Mouse (Mus musculus) limb, embryonic 14.5 days (tissue): ENCODE measurements around the gene Wdr48. TPM values are rescaled to one million over a fixed set of nuclear protein-coding genes. Genes with fewer than 3 reads are reported as not detected.

ENCODE experiments used
- ATAC-seq: fragments of 200-750 bp; cut with Nextera tagmentation; 2 replicates; pipeline ENCODE4 v1.8.0; 2017; ENCODE audit warnings: low read depth, moderate number of reproducible peaks, moderate TSS enrichment; ENCODE audit not compliant: low FRiP score
- DNase-seq: peaks from one replicate; pipeline ENCODE4 v3.0.0-alpha.2; 2015; ENCODE audit warnings: low spot score
- H3K27ac ChIP-seq: fragments of 300-500 bp; sonication (generic); replicated peaks from 2 replicates; pipeline ENCODE4 v1.5.1; 2014; ENCODE audit warnings: low read depth, mild to moderate bottlenecking, low read length, moderate library complexity, mixed read lengths
- H3K27me3 ChIP-seq: fragments of 300-500 bp; sonication (generic); 2 replicates; pipeline ENCODE4 v1.6.1; 2014; ENCODE audit warnings: low read length, mixed read lengths; ENCODE audit not compliant: control insufficient read depth, insufficient read depth
- H3K36me3 ChIP-seq: fragments of 300-500 bp; sonication (generic); 2 replicates; pipeline ENCODE4 v1.6.1; 2014; ENCODE audit warnings: mild to moderate bottlenecking, low read length, moderate library complexity, mixed read lengths; ENCODE audit not compliant: control insufficient read depth, insufficient read depth
- H3K4me1 ChIP-seq: fragments of 300-500 bp; sonication (generic); 2 replicates; pipeline ENCODE4 v1.6.1; 2014; ENCODE audit warnings: antibody characterized with exemption, low read length, mixed read lengths; ENCODE audit not compliant: control insufficient read depth, insufficient read depth
- H3K4me2 ChIP-seq: fragments of 300-500 bp; sonication (generic); replicated peaks from 2 replicates; pipeline ENCODE4 v1.6.1; 2014; ENCODE audit warnings: low read depth, mild to moderate bottlenecking, low read length, moderate library complexity; ENCODE audit not compliant: severe bottlenecking
- H3K4me3 ChIP-seq: fragments of 300-500 bp; sonication (generic); replicated peaks from 2 replicates; pipeline ENCODE4 v1.5.1; 2014; ENCODE audit warnings: low read length
- H3K9ac ChIP-seq: fragments of 300-500 bp; sonication (generic); 2 replicates; pipeline ENCODE4 v1.6.1; 2014; ENCODE audit warnings: mild to moderate bottlenecking, low read depth, low read length, moderate library complexity; ENCODE audit not compliant: severe bottlenecking
- H3K9me3 ChIP-seq: fragments of 300-500 bp; sonication (generic); 2 replicates; pipeline ENCODE4 v1.6.1; 2016; ENCODE audit warnings: low read length; ENCODE audit not compliant: control insufficient read depth
- POLR2A ChIP-seq: fragments of 200-500 bp; IDR thresholded peaks from 2 replicates; pipeline ENCODE4 v1.8.0; 2012; ENCODE audit warnings: inconsistent platforms, mild to moderate bottlenecking, moderate library complexity, borderline replicate concordance; ENCODE audit not compliant: insufficient read depth, insufficient read length; ENCODE audit errors: extremely low read depth
- WGBS: fragments of 180-500 bp; shearing (Covaris S2); extraction: QIAGEN DNeasy Blood & Tissue Kit; methylation state at CpG from one replicate; pipeline ENCODE4 v1.1.7; 2014; 5-methylcytosine and 5-hydroxymethylcytosine counted together
- polyA plus RNA-seq, 2 experiments: library from polyadenylated mRNA; depleted of rRNA in 1 of 2; stranded (reverse) in 1 of 2; unstranded in 1 of 2; fragments of >200 nt; fragmentation: Nextera tagmentation in 1 of 2; extraction: Ambion mirVana in 1 of 2; gene quantifications; 2 replicates each; pipeline versions ENCODE4 v1.2.1 to v1.2.3; 2012 to 2014

Wdr48 gene
- polyA plus RNA-seq, 2 experiments: 50.5 to 62.9 TPM

- H3K36me3 ChIP-seq: peaks cover 95% of the 10 kb centered on the region
- ATAC-seq: no peak
- WGBS: 91% methylated on average over 3 of the region's 3 CpGs
These were observed 14.0 kb downstream of the Wdr48 start for GRCm38 (mm10) chr9:119908708-119909107.

GRCm38 (mm10) chr9:119909931-119910330 lies 15.3 kb downstream of the Wdr48 start:
- no peak for ATAC-seq
- DNase-seq: no peak
- no peak for TF ChIP-seq POLR2A
- H3K9ac ChIP-seq: no peak overlapping the region
- no peak overlapping the region for H3K4me2 ChIP-seq
- H3K4me1 ChIP-seq: no peaks in the 10 kb centered on the region
- 97% methylated on average over 3 of the region's 3 CpGs for WGBS
- no peaks in the 10 kb centered on the region for H3K27me3 ChIP-seq
- H3K27ac ChIP-seq: no peak overlapping the region
- peaks cover 95% of the 10 kb centered on the region for H3K36me3 ChIP-seq
- H3K9me3 ChIP-seq: no peaks in the 10 kb centered on the region
- H3K4me3 ChIP-seq: no peak overlapping the region

More at GRCm38 (mm10) chr9:119908708-119909107, 14.0 kb downstream of the Wdr48 start:
- TF ChIP-seq POLR2A: no peak
- no peak overlapping the region for H3K27ac ChIP-seq
- no peaks in the 10 kb centered on the region for H3K9me3 ChIP-seq
- no peaks in the 10 kb centered on the region for H3K4me1 ChIP-seq
- no peak overlapping the region for H3K4me3 ChIP-seq
- DNase-seq: no peak
- no peak overlapping the region for H3K4me2 ChIP-seq
- H3K9ac ChIP-seq: no peak overlapping the region
- no peaks in the 10 kb centered on the region for H3K27me3 ChIP-seq

- no peak overlapping the region for H3K4me3 ChIP-seq
- 80% methylated on average over 12 of the region's 13 CpGs for WGBS
- H3K36me3 ChIP-seq: peaks cover 94% of the 10 kb centered on the region
- no peak overlapping the region for H3K9ac ChIP-seq
- H3K27me3 ChIP-seq: no peaks in the 10 kb centered on the region
- H3K4me1 ChIP-seq: no peaks in the 10 kb centered on the region
- H3K9me3 ChIP-seq: no peaks in the 10 kb centered on the region
- H3K4me2 ChIP-seq: no peak overlapping the region
- DNase-seq (no peak), ATAC-seq (no peak)
- no peak overlapping the region for H3K27ac ChIP-seq
- TF ChIP-seq POLR2A: no peak
These were observed 18.6 kb downstream of the Wdr48 start for GRCm38 (mm10) chr9:119913087-119913838.

GRCm38 (mm10) chr9:119919858-119920257 lies 25.2 kb downstream of the Wdr48 start:
- 76% methylated on average over 1 of the region's 1 CpGs for WGBS

DNA sequence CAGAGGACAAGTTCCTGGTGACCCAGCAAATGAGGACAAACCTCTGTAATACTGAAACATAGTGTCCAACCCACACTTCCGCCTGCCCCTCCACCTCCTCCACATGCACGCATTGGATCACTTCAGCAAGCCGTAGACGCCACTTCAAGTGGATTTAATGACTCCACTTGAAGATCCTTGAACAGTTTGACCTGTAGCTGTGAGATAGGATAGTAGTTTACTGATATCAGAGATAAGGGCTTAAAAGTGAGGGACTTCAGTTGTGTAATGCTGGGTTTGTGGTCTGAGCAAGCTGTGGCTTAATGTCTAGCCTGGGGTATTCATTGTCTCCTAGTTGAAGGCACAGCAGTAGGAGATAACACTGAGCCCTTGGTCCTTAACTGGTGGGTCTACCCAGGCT lies 28.8 kb downstream of the Wdr48 start:
- Histone ChIP-seq H3K4me2 (no peak overlapping the region), H3K9me3 (no peaks in the 10 kb centered on the region), H3K36me3 (peaks cover 87% of the 10 kb centered on the region), H3K4me3 (no peak overlapping the region), H3K27ac (no peak overlapping the region), H3K9ac (no peak overlapping the region), H3K27me3 (no peaks in the 10 kb centered on the region), H3K4me1 (no peaks in the 10 kb centered on the region)
- no peak for TF ChIP-seq POLR2A
- DNase-seq: no peak
- ATAC-seq: no peak
- 89% methylated on average over 4 of the region's 4 CpGs for WGBS

More at GRCm38 (mm10) chr9:119919858-119920257, 25.2 kb downstream of the Wdr48 start:
- peaks cover 84% of the 10 kb centered on the region for H3K36me3 ChIP-seq
- no peaks in the 10 kb centered on the region for H3K4me1 ChIP-seq
- H3K9ac ChIP-seq: no peak overlapping the region
- ATAC-seq (no peak), DNase-seq (no peak)
- no peaks in the 10 kb centered on the region for H3K27me3 ChIP-seq
- no peak overlapping the region for H3K4me2 ChIP-seq
- no peak overlapping the region for H3K27ac ChIP-seq
- no peaks in the 10 kb centered on the region for H3K9me3 ChIP-seq
- TF ChIP-seq POLR2A: no peak
- no peak overlapping the region for H3K4me3 ChIP-seq
